Mouse (Mus musculus) right cerebral cortex, postnatal 25 days (tissue): ENCODE data around the gene C9.

Experiments
- DNase-seq: peaks from one replicate; pipeline ENCODE4 v3.0.0; 2022

Gene C9

DNA sequence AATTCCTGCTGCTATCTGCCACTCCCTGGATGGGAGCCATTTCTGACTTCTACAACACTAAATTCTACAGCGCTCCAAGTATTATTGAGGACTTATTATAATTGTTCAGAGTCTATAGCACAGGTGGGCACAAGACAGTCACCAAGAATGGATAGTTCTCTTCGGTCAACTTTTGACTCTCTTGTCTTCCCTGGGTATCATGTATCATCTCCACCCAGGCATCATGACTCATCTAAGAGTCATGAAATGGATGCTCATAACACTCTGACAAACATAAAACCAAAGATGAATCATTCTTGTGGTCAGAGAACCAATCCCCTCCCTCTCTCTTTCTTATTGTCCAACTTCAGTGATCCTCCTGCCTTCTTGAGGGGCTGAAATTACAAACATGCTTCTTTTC lies 47.3 kb downstream of the C9 start:
- DNase-seq = no peak

DNA sequence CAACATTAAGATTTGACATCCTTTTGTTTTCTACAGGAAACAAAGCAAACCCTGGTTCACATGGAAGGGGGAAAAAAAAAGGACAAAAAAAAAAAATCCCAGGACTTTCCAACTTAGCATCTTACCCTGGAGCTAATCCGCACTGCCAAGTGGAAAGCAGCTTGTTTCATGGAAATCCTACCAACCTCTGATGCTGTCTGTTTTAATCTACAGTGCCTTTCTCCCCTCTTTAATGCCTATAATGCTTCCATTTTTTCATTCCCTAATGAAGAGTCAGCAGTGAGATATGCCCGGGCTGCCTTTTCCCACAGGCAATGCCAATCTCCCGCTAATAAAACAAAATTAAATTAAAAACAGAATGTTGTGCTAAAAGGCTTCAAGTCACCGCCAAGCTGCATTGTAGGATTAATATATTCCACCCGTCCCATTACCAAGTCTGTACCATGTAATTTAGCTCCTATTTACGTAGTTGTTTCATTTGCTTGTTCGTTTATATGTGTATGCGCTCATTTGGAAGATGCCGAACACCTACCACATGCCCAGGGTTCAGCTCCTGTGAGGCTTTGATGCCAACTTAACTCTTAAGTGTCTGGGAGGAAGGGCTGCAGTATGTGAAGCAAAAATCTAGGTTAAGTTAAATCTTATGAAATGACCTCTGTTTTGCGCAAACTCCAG lies 53.4 kb downstream of the C9 start:
- DNase-seq = no peak

DNA sequence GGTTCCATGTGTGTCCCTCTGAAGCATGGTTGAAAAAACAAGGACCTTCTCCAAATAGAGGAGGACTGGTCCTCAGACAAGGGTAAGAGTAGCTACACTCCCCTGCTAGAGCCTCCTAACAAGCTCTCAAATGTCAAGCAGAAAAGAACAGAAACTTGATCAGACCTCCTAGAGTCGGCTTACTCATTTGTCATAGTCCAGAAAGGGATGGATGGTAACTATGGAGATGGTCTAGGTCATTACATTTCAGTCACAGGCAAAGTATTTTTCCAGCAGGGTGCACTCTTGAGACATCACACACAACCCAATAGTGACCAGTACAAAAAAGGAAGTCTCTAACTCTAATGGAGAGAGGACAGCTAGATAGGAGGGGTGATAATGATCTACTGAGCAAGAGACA lies 55.7 kb downstream of the C9 start:
- DNase-seq = no peak

DNA sequence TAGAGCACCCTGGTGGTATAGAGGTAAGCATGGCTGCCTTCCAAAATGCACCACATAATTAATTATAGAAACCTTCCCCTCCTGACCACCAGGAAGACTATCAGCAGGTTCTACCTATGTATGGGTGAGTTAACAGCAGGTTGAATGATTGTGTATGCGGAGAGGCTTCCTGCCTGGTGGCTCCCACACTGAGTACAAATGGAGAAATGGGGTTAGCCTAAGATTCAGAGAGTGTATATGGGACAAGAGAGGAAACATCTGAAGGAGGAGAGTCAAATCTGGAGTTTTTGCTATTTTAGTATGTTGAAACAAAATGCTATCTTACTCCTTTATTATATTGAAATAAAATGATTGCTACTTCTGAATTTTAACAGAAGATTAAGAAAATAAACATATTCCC lies 72.4 kb downstream of the C9 start:
- no peak for DNase-seq

DNA sequence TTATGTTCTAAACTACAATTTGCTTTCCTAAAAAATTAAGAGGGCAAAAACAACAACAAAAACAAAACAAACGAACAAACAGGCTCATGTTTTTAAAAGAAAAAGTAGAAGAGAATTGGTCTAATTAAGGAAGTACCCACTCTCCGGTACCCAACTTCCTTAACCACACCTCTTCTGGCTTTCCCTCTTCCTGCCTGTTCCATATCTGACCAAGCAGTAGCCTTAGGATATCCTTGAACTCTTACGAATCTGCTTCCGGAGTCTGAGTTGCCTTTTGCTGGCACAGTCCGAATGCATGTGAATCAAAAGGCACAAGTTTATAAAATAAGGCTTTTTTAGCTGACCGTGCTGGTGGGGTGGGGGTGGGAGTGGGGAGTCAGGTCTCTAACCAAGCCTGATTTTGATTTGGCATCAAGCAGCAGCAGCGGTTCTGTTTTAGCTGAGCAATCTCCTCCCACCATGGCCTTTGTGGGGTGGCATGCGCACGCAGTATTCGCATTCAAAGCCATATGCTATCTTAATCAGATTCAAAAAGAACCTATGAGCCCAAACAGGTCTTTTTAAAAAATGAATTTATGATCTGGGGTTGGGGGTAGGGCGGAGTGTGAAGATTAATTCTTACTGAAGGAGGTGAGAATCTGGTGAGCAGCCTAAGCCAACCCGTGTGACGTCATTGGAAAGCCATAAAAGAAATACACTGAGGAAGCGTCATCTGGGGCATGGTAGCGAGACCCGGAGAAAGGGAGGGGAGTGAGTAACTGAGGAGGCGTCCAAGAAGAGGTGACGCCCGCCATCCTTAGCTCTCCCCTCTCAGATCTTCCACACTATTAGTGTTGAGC lies 74.5 kb downstream of the C9 start:
- DNase-seq = no peak

DNA sequence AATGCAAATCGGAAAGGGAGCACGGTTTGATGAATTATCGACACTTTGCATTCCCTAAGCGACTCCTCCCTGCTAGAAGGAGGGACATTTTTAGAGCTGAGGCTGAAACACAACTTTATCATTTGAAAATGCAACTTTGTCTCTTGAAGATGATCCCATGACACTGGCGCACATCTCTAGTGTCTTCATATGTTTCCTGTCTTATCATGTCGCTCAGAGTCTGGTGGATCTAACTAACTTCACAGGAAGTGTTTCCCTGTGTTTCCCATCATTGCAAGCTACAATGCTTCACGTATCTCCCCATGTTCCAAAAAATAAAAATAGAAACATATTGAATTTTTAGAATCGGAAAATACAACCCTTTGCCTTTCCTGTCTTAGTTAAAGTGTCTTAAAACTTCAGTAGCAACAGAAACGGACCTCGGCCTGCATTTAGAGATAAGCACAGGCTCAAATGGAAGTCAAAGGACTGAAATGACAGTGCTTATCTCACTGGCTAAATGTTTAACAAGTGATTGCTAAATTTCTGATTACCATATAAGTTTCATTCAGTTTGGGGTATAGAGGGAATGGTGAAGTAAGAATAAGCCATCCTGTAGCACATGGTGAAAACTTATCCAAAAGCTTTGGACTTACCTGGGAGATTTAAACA lies 75.5 kb downstream of the C9 start:
- DNase-seq = no peak

DNA sequence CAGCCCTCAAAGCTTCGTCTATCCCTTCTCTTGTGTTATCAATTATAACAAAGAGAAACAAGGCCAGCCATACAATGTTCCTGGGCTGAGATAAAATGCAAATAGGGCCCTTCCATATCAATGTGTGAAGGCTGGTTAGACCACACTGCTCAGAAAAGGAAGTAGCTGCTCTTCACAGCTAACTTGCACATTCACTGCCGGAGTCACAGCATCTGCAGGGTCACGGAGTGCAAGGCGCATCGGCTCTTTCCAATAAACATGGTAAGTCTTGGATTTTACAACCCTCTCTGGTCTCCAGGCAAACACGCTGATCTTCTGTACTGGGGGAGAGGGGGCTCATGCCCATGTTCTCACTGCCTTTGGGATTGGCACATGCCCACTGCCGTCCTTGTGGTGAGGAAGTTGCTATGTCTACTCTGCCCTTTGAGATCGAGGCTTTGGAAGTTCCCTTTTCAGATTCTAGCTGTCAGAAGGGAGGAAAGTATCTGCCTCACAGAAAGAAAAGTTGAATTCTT lies 77.6 kb downstream of the C9 start, which contains the start of gene Fyb:
Gene Fyb, plus strand, starts transcription at position 201 of the 515 bp plus-strand sequence.
- no peak for DNase-seq

DNA sequence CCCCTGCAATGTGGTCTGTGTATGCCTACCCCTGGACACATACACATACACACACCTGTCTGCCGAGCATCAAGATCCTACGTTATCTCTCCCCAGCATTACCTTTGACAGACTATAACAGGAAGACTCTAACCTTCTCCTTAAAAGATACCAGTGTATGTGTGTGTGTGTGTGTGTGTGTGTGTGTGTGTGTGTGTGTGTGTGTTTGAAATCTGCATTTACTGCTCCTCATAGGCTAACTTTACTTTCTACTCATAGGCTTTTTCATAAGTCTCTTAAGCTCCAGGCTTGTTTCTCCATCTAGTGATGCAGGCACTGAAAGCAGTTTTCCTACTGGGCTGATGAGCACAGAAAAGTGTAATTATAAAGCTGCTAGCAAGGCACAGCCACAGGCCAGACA lies 79.7 kb downstream of the C9 start:
- no peak for DNase-seq

DNA sequence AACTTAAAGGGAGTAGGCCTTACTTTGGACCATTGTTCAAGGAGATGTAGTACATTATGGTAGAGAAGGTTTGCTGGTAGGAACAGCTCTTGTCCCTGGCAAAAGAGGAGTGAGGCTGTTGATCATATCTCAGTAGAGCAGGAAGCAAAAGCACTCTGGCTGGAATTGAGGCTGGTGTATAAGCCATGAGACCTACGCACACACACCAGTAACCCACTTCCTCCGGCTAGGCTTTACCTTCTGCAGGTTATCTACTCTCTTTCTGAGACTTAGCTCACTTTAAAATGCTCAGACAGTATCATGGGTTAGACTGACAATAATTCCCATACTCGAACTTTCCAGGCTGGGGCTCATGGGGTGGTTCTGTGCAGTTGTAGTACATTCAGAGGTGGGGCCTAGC lies 80.3 kb downstream of the C9 start:
- no peak for DNase-seq

DNA sequence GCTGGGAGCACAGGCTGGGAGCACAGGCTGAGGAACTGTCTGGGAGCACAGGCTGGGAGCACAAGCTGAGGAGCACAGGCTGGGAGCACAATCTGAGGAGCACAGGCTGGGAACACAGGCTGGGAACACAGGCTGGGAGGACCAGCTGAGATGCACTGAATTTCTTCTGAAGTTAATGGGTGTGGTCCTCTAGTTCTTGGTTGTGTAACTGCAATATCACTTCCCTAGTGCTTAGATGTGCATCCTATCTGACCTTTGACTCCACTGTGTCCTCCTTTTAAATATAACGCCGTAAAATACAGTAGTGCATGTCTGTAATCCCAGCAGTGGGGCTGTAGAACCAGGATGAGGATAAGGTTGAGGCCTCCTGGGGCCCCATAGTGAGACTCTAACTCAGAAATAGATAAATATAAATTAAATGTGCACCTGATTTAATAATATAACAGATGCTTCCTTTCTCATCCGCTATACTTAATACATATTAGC lies 88.8 kb downstream of the C9 start:
- DNase-seq = no peak

DNA sequence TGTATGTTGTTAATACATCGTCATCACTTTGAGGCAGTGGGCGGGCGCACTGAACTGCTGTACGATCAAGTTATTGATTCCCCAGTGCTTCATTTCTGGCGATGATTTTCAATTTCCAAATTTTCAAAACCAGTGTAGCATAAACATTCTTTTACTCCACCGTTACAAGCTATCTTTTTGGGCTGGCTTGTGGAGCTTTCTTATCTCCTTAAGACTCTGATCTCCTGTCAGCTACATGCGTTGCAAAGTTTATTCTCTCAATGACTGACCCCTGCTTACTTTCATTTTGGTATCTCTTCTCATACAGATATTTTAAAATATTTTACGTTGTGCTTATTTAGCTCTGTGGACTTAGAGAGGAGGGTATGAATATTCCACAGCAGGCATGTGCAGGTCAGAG lies 89.5 kb downstream of the C9 start:
- no peak for DNase-seq

DNA sequence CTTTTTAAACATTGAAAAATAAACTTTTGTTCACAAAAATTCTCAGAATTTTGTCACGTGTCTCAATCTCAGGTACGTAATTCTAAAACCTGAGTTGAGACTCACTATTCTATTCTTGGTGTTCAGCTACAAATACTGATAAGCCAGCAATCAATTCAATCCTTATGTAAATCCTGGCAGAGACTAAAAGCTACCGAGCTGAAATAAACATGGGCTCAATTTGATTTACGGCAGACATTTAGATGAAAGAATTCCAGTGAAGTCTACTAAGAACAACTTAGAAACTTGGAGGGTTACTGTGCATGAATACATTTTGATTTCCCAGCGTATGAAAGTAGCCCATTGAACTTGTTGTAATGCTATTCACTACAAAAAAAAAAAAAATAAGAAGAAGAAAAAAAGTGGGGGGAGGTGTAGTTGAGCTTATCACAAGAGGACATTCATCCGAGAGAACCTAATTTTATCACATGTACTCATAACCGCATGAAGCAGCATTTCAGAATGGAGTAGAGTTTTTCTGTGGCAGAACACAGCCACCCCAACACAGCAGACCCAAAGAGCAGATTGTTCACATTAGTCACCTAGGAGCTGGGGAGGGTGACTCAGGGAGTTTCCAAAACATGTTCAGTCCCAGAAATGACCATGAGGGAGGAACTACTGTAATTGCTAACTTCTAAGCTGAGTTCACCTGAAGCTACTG lies 94.7 kb downstream of the C9 start:
- DNase-seq = no peak
